Mouse (Mus musculus) limb, embryonic 13.5 days (tissue): ENCODE results near the gene Irf2. TPM values are rescaled to one million over a fixed set of nuclear protein-coding genes. Genes with fewer than 3 reads are reported as not detected.

Experiments used
- ATAC-seq: fragments of 200-750 bp; cut with Nextera tagmentation; 2 replicates; pipeline ENCODE4 v1.8.0; 2017; ENCODE audit warnings: low read depth, moderate number of reproducible peaks, moderate TSS enrichment; ENCODE audit not compliant: low FRiP score
- H3K27ac ChIP-seq: fragments of 300-500 bp; sonication (generic); 2 replicates; pipeline ENCODE4 v1.5.1; 2015; ENCODE audit warnings: inconsistent platforms, mild to moderate bottlenecking, moderate library complexity
- H3K27me3 ChIP-seq: fragments of 300-500 bp; sonication (generic); 2 replicates; pipeline ENCODE4 v1.6.1; 2015; ENCODE audit warnings: mild to moderate bottlenecking, inconsistent platforms
- H3K36me3 ChIP-seq: fragments of 300-500 bp; sonication (generic); 2 replicates; pipeline ENCODE4 v1.6.1; 2015; ENCODE audit warnings: inconsistent platforms, mild to moderate bottlenecking, moderate library complexity
- H3K4me1 ChIP-seq: fragments of 300-500 bp; sonication (generic); 2 replicates; pipeline ENCODE4 v1.6.1; 2015; ENCODE audit warnings: inconsistent platforms
- H3K4me2 ChIP-seq: fragments of 300-500 bp; sonication (generic); replicated peaks from 2 replicates; pipeline ENCODE4 v1.6.1; 2015; ENCODE audit warnings: inconsistent platforms, mild to moderate bottlenecking, moderate library complexity
- H3K4me3 ChIP-seq: fragments of 300-500 bp; sonication (generic); 2 replicates; pipeline ENCODE4 v1.5.1; 2015; ENCODE audit warnings: moderate library complexity, mild to moderate bottlenecking, inconsistent platforms
- H3K9ac ChIP-seq: fragments of 300-500 bp; sonication (generic); 2 replicates; pipeline ENCODE4 v1.6.1; 2015; ENCODE audit warnings: mild to moderate bottlenecking, inconsistent platforms
- H3K9me3 ChIP-seq: fragments of 300-500 bp; sonication (generic); 2 replicates; pipeline ENCODE4 v1.6.1; 2016; ENCODE audit warnings: inconsistent platforms
- WGBS: fragments of 180-500 bp; shearing (Covaris S2); methylation state at CpG from one replicate; pipeline ENCODE4 v1.1.7; 2015; 5-methylcytosine and 5-hydroxymethylcytosine counted together
- polyA plus RNA-seq: library from polyadenylated mRNA; unstranded; fragments of >200 nt; fragmentation: Nextera tagmentation; extraction: Ambion mirVana; gene quantifications from 2 replicates; pipeline ENCODE4 v1.2.1, GENCODE M21; 2015

The Irf2 gene
- 15.8 and 19.6 TPM in 2 replicates for polyA plus RNA-seq

- peak; percentile 80 for ATAC-seq
- Histone ChIP-seq H3K27me3 (no peaks in the 10 kb centered on the region), H3K4me2 (peak within 1 kb of the TSS; percentile 86), H3K4me1 (peaks cover 29% of the 10 kb centered on the region), H3K4me3 (peak within 1 kb of the TSS; percentile 94), H3K36me3 (0 out of 2 replicates have a peak, but pooled peaks cover 3% of the 10 kb centered on the region), H3K9ac (peak within 1 kb of the TSS; percentile 98), H3K27ac (peak within 1 kb of the TSS; percentile 92), H3K9me3 (peaks cover 6% of the 10 kb centered on the region; the same call in 1 of the 2 replicates)
- under 1% methylated on average over 48 of the region's 51 CpGs for WGBS
Observed at GRCm38 (mm10) chr8:46739003-46739949, at the start of gene Irf2. Irf2 (plus strand) TSS chr8:46739732.

GRCm38 (mm10) chr8:46690111-46690510 is 49.4 kb upstream of the Irf2 start:
- Histone ChIP-seq H3K27me3 (no peaks in the 10 kb centered on the region), H3K36me3 (no peaks in the 10 kb centered on the region), H3K27ac (no peak overlapping the region), H3K4me1 (no peaks in the 10 kb centered on the region), H3K4me2 (no peak overlapping the region), H3K9ac (no peak overlapping the region), H3K9me3 (no peaks in the 10 kb centered on the region), H3K4me3 (no peak overlapping the region)
- WGBS = 73% methylated on average over 5 of the region's 5 CpGs
- ATAC-seq = no peak

GRCm38 (mm10) chr8:46690581-46690980 is 49.0 kb upstream of the Irf2 start:
- Histone ChIP-seq H3K4me3 (no peak overlapping the region), H3K27ac (no peak overlapping the region), H3K4me2 (no peak overlapping the region), H3K27me3 (no peaks in the 10 kb centered on the region), H3K9ac (no peak overlapping the region), H3K4me1 (no peaks in the 10 kb centered on the region), H3K36me3 (no peaks in the 10 kb centered on the region), H3K9me3 (no peaks in the 10 kb centered on the region)
- ATAC-seq = no peak
- 77% methylated on average over 5 of the region's 5 CpGs for WGBS

GRCm38 (mm10) chr8:46691360-46691759 is 48.2 kb upstream of the Irf2 start:
- Histone ChIP-seq H3K4me3 (no peak overlapping the region), H3K27ac (no peak overlapping the region), H3K36me3 (no peaks in the 10 kb centered on the region), H3K27me3 (no peaks in the 10 kb centered on the region), H3K4me1 (peaks cover under 1% of the 10 kb centered on the region), H3K4me2 (no peak overlapping the region), H3K9ac (no peak overlapping the region), H3K9me3 (no peaks in the 10 kb centered on the region)
- WGBS = 85% methylated on average over 7 of the region's 7 CpGs
- ATAC-seq = no peak

GRCm38 (mm10) chr8:46696256-46697041 is 43.1 kb upstream of the Irf2 start:
- Histone ChIP-seq H3K4me3 (no peak overlapping the region), H3K27me3 (no peaks in the 10 kb centered on the region), H3K36me3 (no peaks in the 10 kb centered on the region), H3K4me1 (peaks cover 23% of the 10 kb centered on the region), H3K9ac (no peak overlapping the region), H3K4me2 (peak overlapping the region; percentile 44), H3K27ac (no peak overlapping the region), H3K9me3 (no peaks in the 10 kb centered on the region)
- 32% methylated on average over 15 of the region's 15 CpGs for WGBS
- no peak for ATAC-seq

- ATAC-seq = no peak
- H3K9me3 ChIP-seq = no peaks in the 10 kb centered on the region
Observed at GRCm38 (mm10) chr8:46697566-46697965, 42.0 kb upstream of the Irf2 start.

GRCm38 (mm10) chr8:46698162-46698561 is 41.4 kb upstream of the Irf2 start:
- Histone ChIP-seq H3K27ac (no peak overlapping the region), H3K36me3 (no peaks in the 10 kb centered on the region), H3K4me2 (no peak overlapping the region), H3K9me3 (no peaks in the 10 kb centered on the region), H3K4me3 (no peak overlapping the region), H3K4me1 (peaks cover 23% of the 10 kb centered on the region), H3K27me3 (no peaks in the 10 kb centered on the region), H3K9ac (no peak overlapping the region)
- WGBS = 77% methylated on average over 5 of the region's 5 CpGs
- ATAC-seq = no peak

More at GRCm38 (mm10) chr8:46697566-46697965, 42.0 kb upstream of the Irf2 start:
- no peaks in the 10 kb centered on the region for H3K27me3 ChIP-seq
- peaks cover 23% of the 10 kb centered on the region for H3K4me1 ChIP-seq
- no peak overlapping the region for H3K4me3 ChIP-seq
- 78% methylated on average over 4 of the region's 4 CpGs for WGBS
- H3K36me3 ChIP-seq = no peaks in the 10 kb centered on the region
- no peak overlapping the region for H3K4me2 ChIP-seq
- no peak overlapping the region for H3K9ac ChIP-seq
- H3K27ac ChIP-seq = no peak overlapping the region

GRCm38 (mm10) chr8:46705145-46705544 is 34.4 kb upstream of the Irf2 start:
- H3K27ac ChIP-seq = no peak overlapping the region
- H3K4me2 ChIP-seq = no peak overlapping the region
- H3K9me3 ChIP-seq = peaks cover 3% of the 10 kb centered on the region; the same call in 1 of the 2 replicates
- no peaks in the 10 kb centered on the region for H3K36me3 ChIP-seq
- no peaks in the 10 kb centered on the region for H3K27me3 ChIP-seq
- peaks cover 6% of the 10 kb centered on the region; the same call in 1 of the 2 replicates for H3K4me1 ChIP-seq
- 88% methylated on average over 2 of the region's 2 CpGs for WGBS
- H3K9ac ChIP-seq = no peak overlapping the region
- no peak overlapping the region for H3K4me3 ChIP-seq
- no peak for ATAC-seq

- Histone ChIP-seq H3K27ac (no peak overlapping the region), H3K27me3 (no peaks in the 10 kb centered on the region), H3K4me3 (no peak overlapping the region), H3K9me3 (peaks cover 3% of the 10 kb centered on the region; the same call in 1 of the 2 replicates), H3K36me3 (no peaks in the 10 kb centered on the region), H3K9ac (no peak overlapping the region), H3K4me1 (no peaks in the 10 kb centered on the region), H3K4me2 (no peak overlapping the region)
- ATAC-seq = no peak
- WGBS = 83% methylated on average over 5 of the region's 5 CpGs
Observed at GRCm38 (mm10) chr8:46706730-46707129, 32.8 kb upstream of the Irf2 start.

- Histone ChIP-seq H3K4me1 (0 out of 2 replicates have a peak, but pooled peaks cover 4% of the 10 kb centered on the region), H3K27me3 (no peaks in the 10 kb centered on the region), H3K9me3 (peaks cover 3% of the 10 kb centered on the region; the same call in 1 of the 2 replicates), H3K4me2 (no peak overlapping the region), H3K36me3 (no peaks in the 10 kb centered on the region), H3K27ac (no peak overlapping the region), H3K4me3 (no peak overlapping the region), H3K9ac (no peak overlapping the region)
- no peak for ATAC-seq
- 90% methylated on average over 4 of the region's 4 CpGs for WGBS
Observed at GRCm38 (mm10) chr8:46709302-46709701, 30.2 kb upstream of the Irf2 start.

GRCm38 (mm10) chr8:46710289-46710688 is 29.2 kb upstream of the Irf2 start:
- Histone ChIP-seq H3K4me1 (0 out of 2 replicates have a peak, but pooled peaks cover 4% of the 10 kb centered on the region), H3K4me2 (no peak overlapping the region), H3K36me3 (no peaks in the 10 kb centered on the region), H3K9ac (no peak overlapping the region), H3K9me3 (peaks cover 3% of the 10 kb centered on the region; the same call in 1 of the 2 replicates), H3K27me3 (no peaks in the 10 kb centered on the region), H3K27ac (no peak overlapping the region), H3K4me3 (no peak overlapping the region)
- no peak for ATAC-seq
- 89% methylated on average over 8 of the region's 8 CpGs for WGBS

- no peak overlapping the region for H3K9ac ChIP-seq
- H3K36me3 ChIP-seq = no peaks in the 10 kb centered on the region
- no peaks in the 10 kb centered on the region for H3K27me3 ChIP-seq
- 72% methylated on average over 2 of the region's 2 CpGs for WGBS
- ATAC-seq = no peak
- peaks cover 11% of the 10 kb centered on the region for H3K4me1 ChIP-seq
- H3K4me2 ChIP-seq = no peak overlapping the region
- no peak overlapping the region for H3K27ac ChIP-seq
- H3K4me3 ChIP-seq = no peak overlapping the region
- H3K9me3 ChIP-seq = no peaks in the 10 kb centered on the region
Observed at GRCm38 (mm10) chr8:46711496-46711895, 28.0 kb upstream of the Irf2 start.
